Mouse (Mus musculus): ENCODE measurements at regions not wholly inside any gene's neighbourhood (a gene's known extent, or its start where the extent isn't known, plus 50 kb on each side); places are given as distances from the start of the nearest gene placed in this dataset.
A peak's percentile ranks its signal among the peaks of the same experiment; 100 is the strongest.

- DNase-seq (ENCODE audit: low spot score in 2 of 2), result no peak
Observed at GRCm38 (mm10) chr17:9907077-9907476, 237.6 kb upstream of the Pabpc6 start.

- DNase-seq (ENCODE audit: low spot score in 2 of 2), result peak; percentile 66 to 70
Observed at GRCm38 (mm10) chr17:9905501-9906462, 236.3 kb upstream of the Pabpc6 start.

GRCm38 (mm10) chr17:9904525-9904991, 235.0 kb upstream of the Pabpc6 start:
- no peak for DNase-seq (ENCODE audit: low spot score in 2 of 2)

GRCm38 (mm10) chr17:9903313-9903712, 233.8 kb upstream of the Pabpc6 start:
- no peak for DNase-seq (ENCODE audit: low spot score in 2 of 2)

GRCm38 (mm10) chr17:9896964-9897363, 227.4 kb upstream of the Pabpc6 start:
- DNase-seq (ENCODE audit: low spot score in 2 of 2), result no peak

- DNase-seq (ENCODE audit: low spot score in 2 of 2), result no peak
Observed at GRCm38 (mm10) chr17:9895686-9896082, 226.2 kb upstream of the Pabpc6 start.

GRCm38 (mm10) chr17:9894828-9895685, 225.5 kb upstream of the Pabpc6 start:
- DNase-seq (ENCODE audit: low spot score in 2 of 2), result no peak

- DNase-seq (ENCODE audit: low spot score in 2 of 2), result no peak
Observed at GRCm38 (mm10) chr17:9893966-9894365, 224.4 kb upstream of the Pabpc6 start.

GRCm38 (mm10) chr17:9892776-9893175, 223.3 kb upstream of the Pabpc6 start:
- DNase-seq (ENCODE audit: low spot score in 2 of 2), result no peak

GRCm38 (mm10) chr17:9892141-9892540, 222.6 kb upstream of the Pabpc6 start:
- no peak for DNase-seq (ENCODE audit: low spot score in 2 of 2)

- DNase-seq (ENCODE audit: low spot score in 2 of 2), result no peak
Observed at GRCm38 (mm10) chr17:9888494-9888893, 219.0 kb upstream of the Pabpc6 start.

GRCm38 (mm10) chr17:9885110-9885509, 215.6 kb upstream of the Pabpc6 start:
- no peak for DNase-seq (ENCODE audit: low spot score in 2 of 2)

- DNase-seq (ENCODE audit: low spot score in 2 of 2), result no peak
Observed at GRCm38 (mm10) chr17:9882639-9883226, 213.2 kb upstream of the Pabpc6 start.

GRCm38 (mm10) chr17:9879556-9880206, 210.2 kb upstream of the Pabpc6 start:
- peak; percentile 11 to 41 for DNase-seq (ENCODE audit: low spot score in 2 of 2)

GRCm38 (mm10) chr17:9873695-9874094, 204.2 kb upstream of the Pabpc6 start:
- no peak for DNase-seq (ENCODE audit: low spot score in 2 of 2)

GRCm38 (mm10) chr17:9870237-9870636, 200.7 kb upstream of the Pabpc6 start:
- DNase-seq (ENCODE audit: low spot score in 2 of 2), result no peak

- no peak for DNase-seq (ENCODE audit: low spot score in 2 of 2)
Observed at GRCm38 (mm10) chr17:9868747-9869281, 199.3 kb upstream of the Pabpc6 start.

GRCm38 (mm10) chr17:9864254-9864653, 194.7 kb upstream of the Pabpc6 start:
- DNase-seq (ENCODE audit: low spot score in 2 of 2), result no peak

GRCm38 (mm10) chr17:9861923-9862854, 192.7 kb upstream of the Pabpc6 start:
- DNase-seq (ENCODE audit: low spot score in 2 of 2), result no peak

GRCm38 (mm10) chr17:9861346-9861745, 191.8 kb upstream of the Pabpc6 start:
- DNase-seq (ENCODE audit: low spot score in 2 of 2), result peak in 1 of 2 experiments; percentile 5

All from right cerebral cortex, postnatal 36 days (tissue).